Mouse (Mus musculus) heart, embryonic 14.5 days (tissue): ENCODE measurements around the gene Abi1. TPM values are rescaled to one million over a fixed set of nuclear protein-coding genes. Genes with fewer than 3 reads are reported as not detected.
A peak's percentile ranks its signal among the peaks of the same experiment; 100 is the strongest.

ENCODE experiments used
- ATAC-seq: fragments of 200-750 bp; cut with Nextera tagmentation; 2 replicates; pipeline ENCODE4 v1.8.0; 2017; ENCODE audit warnings: low read depth, moderate TSS enrichment; ENCODE audit not compliant: insufficient number of reproducible peaks, insufficient read depth, low FRiP score
- H3K27ac ChIP-seq, 2 experiments: fragments of 200-500 bp in 1 of 2; fragments of 300-500 bp in 1 of 2; sonication (generic) in 1 of 2; replicated peaks in 1 of 2; 2 replicates each; pipeline ENCODE4 v1.5.1; 2012 to 2014; ENCODE audit warnings: low read depth in 2 of 2, low read length in 2 of 2, control low read depth in 1 of 2, mild to moderate bottlenecking in 1 of 2, mixed read lengths in 1 of 2; ENCODE audit not compliant: control insufficient read depth in 1 of 2, insufficient read depth in 1 of 2
- H3K27me3 ChIP-seq: fragments of 300-500 bp; sonication (generic); 2 replicates; pipeline ENCODE4 v1.6.1; 2014; ENCODE audit warnings: mild to moderate bottlenecking, low read length, control low read depth; ENCODE audit not compliant: control insufficient read depth, insufficient read depth
- H3K36me3 ChIP-seq: fragments of 300-500 bp; sonication (generic); 2 replicates; pipeline ENCODE4 v1.6.1; 2014; ENCODE audit warnings: mild to moderate bottlenecking, control low read depth, low read length, mixed read lengths; ENCODE audit not compliant: control insufficient read depth, insufficient read depth
- H3K4me1 ChIP-seq, 2 experiments: fragments of 200-500 bp in 1 of 2; fragments of 300-500 bp in 1 of 2; sonication (generic) in 1 of 2; 2 replicates each; pipeline ENCODE4 v1.6.1; 2012 to 2014; ENCODE audit warnings: low read length in 2 of 2, control low read depth in 1 of 2, mixed read lengths in 1 of 2; ENCODE audit not compliant: control insufficient read depth in 2 of 2, insufficient read depth in 2 of 2
- H3K4me2 ChIP-seq: fragments of 300-500 bp; sonication (generic); 2 replicates; pipeline ENCODE4 v1.6.1; 2014; ENCODE audit warnings: mild to moderate bottlenecking, low read length
- H3K4me3 ChIP-seq, 2 experiments: fragments of 200-500 bp in 1 of 2; fragments of 300-500 bp in 1 of 2; sonication (generic) in 1 of 2; 2 replicates each; pipeline ENCODE4 v1.5.1; 2012 to 2014; ENCODE audit warnings: low read length in 2 of 2, mild to moderate bottlenecking in 2 of 2, control low read depth in 1 of 2, low read depth in 1 of 2, moderate library complexity in 1 of 2; ENCODE audit not compliant: control insufficient read depth in 1 of 2, insufficient read depth in 1 of 2
- H3K9ac ChIP-seq: fragments of 300-500 bp; sonication (generic); 2 replicates; pipeline ENCODE4 v1.6.1; 2014; ENCODE audit warnings: mild to moderate bottlenecking, low read length
- H3K9me3 ChIP-seq: fragments of 300-500 bp; sonication (generic); 2 replicates; pipeline ENCODE4 v1.6.1; 2016; ENCODE audit warnings: low read length, control low read depth; ENCODE audit not compliant: control insufficient read depth
- WGBS: fragments of 180-500 bp; shearing (Covaris S2); extraction: QIAGEN DNeasy Blood & Tissue Kit; methylation state at CpG from one replicate; pipeline ENCODE4 v1.1.7; 2014; 5-methylcytosine and 5-hydroxymethylcytosine counted together
- polyA plus RNA-seq: library from polyadenylated mRNA; unstranded; fragments of >200 nt; fragmentation: Nextera tagmentation; extraction: Ambion mirVana; gene quantifications from 2 replicates; pipeline ENCODE4 v1.2.1, GENCODE M21; 2014

Abi1 gene
- polyA plus RNA-seq, 1 experiment from 2014 or later = 34.0 TPM

DNA sequence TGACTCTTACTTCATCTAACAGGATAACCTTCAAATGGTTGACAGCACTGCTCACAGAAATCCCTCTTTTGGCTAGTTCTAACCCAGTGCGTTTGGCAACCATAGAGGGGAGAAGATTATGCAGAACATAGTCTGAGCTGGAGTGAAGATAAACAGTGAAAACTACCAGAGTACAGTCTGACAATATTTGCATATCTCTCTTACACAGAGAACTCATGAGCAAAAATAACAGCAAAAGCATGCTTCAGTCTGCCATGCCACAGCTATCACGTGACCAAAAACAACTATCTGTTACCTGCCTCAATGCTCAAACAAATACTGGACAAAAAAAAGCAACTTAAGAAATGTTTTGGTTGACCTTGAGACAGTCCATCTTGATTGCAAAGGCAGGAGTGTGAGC lies 41.2 kb downstream of the Abi1 start:
- Histone ChIP-seq H3K4me3 (no peak overlapping the region), H3K36me3 (peaks cover 6% of the 10 kb centered on the region), H3K27me3 (no peaks in the 10 kb centered on the region), H3K9ac (no peak overlapping the region), H3K9me3 (no peaks in the 10 kb centered on the region), H3K27ac (peak overlapping the region; percentile 44 to 53; a peak in 2 of 4 replicates), H3K4me1 (peaks cover 9 to 29% of the 10 kb centered on the region in 2 experiments), H3K4me2 (no peak overlapping the region; the same call in 1 of the 2 replicates)
- ATAC-seq = no peak
- WGBS = 19% methylated on average over 2 of the region's 2 CpGs

- WGBS = 85% methylated on average over 2 of the region's 2 CpGs
- Histone ChIP-seq H3K27me3 (no peaks in the 10 kb centered on the region), H3K4me1 (peaks cover 9 to 29% of the 10 kb centered on the region in 2 experiments), H3K9me3 (no peaks in the 10 kb centered on the region), H3K36me3 (peaks cover 13% of the 10 kb centered on the region), H3K4me2 (no peak overlapping the region), H3K4me3 (no peak overlapping the region), H3K9ac (no peak overlapping the region), H3K27ac (no peak overlapping the region)
- ATAC-seq = no peak
Observed at GRCm38 (mm10) chr2:22998015-22998414, 42.0 kb downstream of the Abi1 start.

DNA sequence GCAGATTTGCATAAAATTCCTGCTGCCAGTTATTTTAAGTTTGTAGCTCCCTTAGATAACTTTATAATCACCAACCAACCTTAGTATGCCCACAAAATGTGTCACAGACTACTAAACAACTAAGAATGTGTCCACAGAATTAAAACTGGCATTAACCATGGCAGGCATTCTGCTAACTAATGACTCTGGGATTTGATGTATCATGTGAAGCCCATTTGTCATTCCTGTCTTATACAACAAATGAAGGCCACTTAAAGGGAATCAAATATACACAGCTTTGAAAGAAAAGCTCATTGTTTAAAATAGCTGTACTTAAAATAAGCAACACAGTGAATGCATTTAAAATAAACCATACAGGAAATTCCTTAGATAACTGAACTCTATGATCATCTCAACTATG lies 44.0 kb downstream of the Abi1 start:
- Histone ChIP-seq H3K4me2 (no peak overlapping the region), H3K4me1 (peaks cover 9 to 29% of the 10 kb centered on the region in 2 experiments), H3K27me3 (no peaks in the 10 kb centered on the region), H3K27ac (no peak overlapping the region), H3K4me3 (no peak overlapping the region), H3K36me3 (peaks cover 18% of the 10 kb centered on the region), H3K9me3 (no peaks in the 10 kb centered on the region), H3K9ac (no peak overlapping the region)
- ATAC-seq = no peak

- Histone ChIP-seq H3K27ac (no peak overlapping the region), H3K9me3 (no peaks in the 10 kb centered on the region), H3K4me2 (no peak overlapping the region), H3K4me1 (peaks cover 3 to 8% of the 10 kb centered on the region in 2 experiments; a peak in 2 of 4 replicates), H3K9ac (no peak overlapping the region), H3K4me3 (no peak overlapping the region), H3K27me3 (no peaks in the 10 kb centered on the region), H3K36me3 (no peaks in the 10 kb centered on the region)
- ATAC-seq = no peak
- 80% methylated on average over 2 of the region's 2 CpGs for WGBS
Observed at GRCm38 (mm10) chr2:22985973-22986657, 53.9 kb downstream of the Abi1 start.

DNA sequence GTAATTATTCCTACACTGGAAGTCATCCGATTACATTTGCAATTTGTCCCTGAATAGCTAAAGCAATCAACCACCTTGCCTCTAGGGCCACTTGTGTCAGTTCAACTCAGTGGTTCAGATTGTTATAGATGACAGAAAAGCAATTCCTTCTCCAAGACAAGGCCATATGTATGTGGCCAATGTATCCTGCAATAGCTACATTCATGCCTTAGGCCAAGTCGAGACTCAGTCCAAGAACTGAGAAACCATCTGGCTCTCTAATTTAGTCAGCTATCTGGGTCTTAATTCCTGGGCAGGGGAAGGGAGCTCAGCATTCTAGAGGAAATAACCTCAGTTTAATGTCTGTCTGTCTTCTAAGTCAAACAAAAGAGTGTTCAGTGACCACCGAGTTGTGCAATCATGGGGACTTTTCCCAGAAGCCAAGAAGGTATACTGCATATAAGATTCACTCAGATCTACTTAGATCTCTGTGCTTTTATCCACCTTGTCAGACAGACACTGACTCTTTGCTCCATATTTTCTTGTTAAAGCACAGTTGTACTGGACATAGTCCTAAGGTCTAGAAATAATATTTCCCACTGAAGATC lies 62.6 kb downstream of the Abi1 start:
- Histone ChIP-seq H3K27me3 (no peaks in the 10 kb centered on the region), H3K4me3 (no peak overlapping the region), H3K4me1 (no peaks in the 10 kb centered on the region), H3K9ac (no peak overlapping the region), H3K36me3 (no peaks in the 10 kb centered on the region), H3K9me3 (no peaks in the 10 kb centered on the region), H3K27ac (no peak overlapping the region), H3K4me2 (no peak overlapping the region)
- no peak for ATAC-seq
- whole genome bisulfite sequencing = 84% methylated on average over 3 of the region's 3 CpGs

DNA sequence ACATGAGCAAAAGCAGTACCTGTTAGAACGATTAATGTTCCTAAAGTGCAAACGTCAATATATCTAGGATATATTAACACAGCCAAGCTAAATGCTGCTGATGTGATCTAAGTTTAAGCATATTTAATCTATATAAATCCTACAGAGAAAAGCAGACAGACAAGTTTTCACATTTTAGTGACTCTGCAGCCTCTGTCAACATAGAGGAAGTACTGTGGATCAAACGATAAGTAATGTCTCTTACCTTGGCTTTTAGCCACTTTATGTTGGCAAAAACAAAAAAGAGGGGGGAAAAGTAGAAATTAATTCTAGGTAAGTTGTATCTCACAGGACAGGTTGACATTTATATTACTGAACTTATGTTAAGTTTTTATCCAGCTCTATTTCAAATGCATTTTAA lies 77.1 kb downstream of the Abi1 start:
- 86% methylated on average over 3 of the region's 3 CpGs for WGBS
- Histone ChIP-seq H3K4me3 (no peak overlapping the region), H3K9me3 (no peaks in the 10 kb centered on the region), H3K9ac (no peak overlapping the region), H3K4me1 (no peaks in the 10 kb centered on the region), H3K4me2 (no peak overlapping the region), H3K27me3 (no peaks in the 10 kb centered on the region), H3K36me3 (peaks cover 14% of the 10 kb centered on the region; the same call in 1 of the 2 replicates), H3K27ac (no peak overlapping the region)
- no peak for ATAC-seq

- H3K27me3 ChIP-seq = no peaks in the 10 kb centered on the region
- H3K9ac ChIP-seq = no peak overlapping the region
- H3K4me1 ChIP-seq = no peaks in the 10 kb centered on the region
- H3K27ac ChIP-seq = no peak overlapping the region
- H3K4me3 ChIP-seq = no peak overlapping the region
- H3K36me3 ChIP-seq = peaks cover 18% of the 10 kb centered on the region; the same call in 1 of the 2 replicates
- ATAC-seq = no peak
- WGBS = 93% methylated on average over 8 of the region's 8 CpGs
- no peaks in the 10 kb centered on the region for H3K9me3 ChIP-seq
- no peak overlapping the region for H3K4me2 ChIP-seq
Observed at GRCm38 (mm10) chr2:22962242-22962641, 77.8 kb downstream of the Abi1 start.
